Mouse (Mus musculus): Measurements from ENCODE around the gene Tle3.

GRCm38 (mm10) chr9:61368567-61369240 is 3.5 kb upstream of the Tle3 start:
- TF ChIP-seq CTCF (IDR thresholded peaks at IDR 0.05; ENCODE audit: borderline replicate concordance, extremely low read depth, insufficient read depth, insufficient read length) (no peak), POLR2A (IDR thresholded peaks at IDR 0.05; ENCODE audit: borderline replicate concordance, extremely low read depth, insufficient read depth, insufficient read length, poor library complexity, severe bottlenecking) (no peak)

Measured in brain, embryonic 14.5 days (tissue).